Mouse (Mus musculus) liver, embryonic 11.5 days (tissue): ENCODE data around the gene Osbp2. TPM values are rescaled to one million over a fixed set of nuclear protein-coding genes. Genes with fewer than 3 reads are reported as not detected.

ENCODE experiments used
- ATAC-seq: fragments of 200-750 bp; cut with Nextera tagmentation; replicated peaks from 2 replicates; pipeline ENCODE4 v1.8.0; 2017; ENCODE audit warnings: moderate number of reproducible peaks, mild to moderate bottlenecking, moderate TSS enrichment, moderate library complexity; ENCODE audit not compliant: low FRiP score
- DNase-seq: peaks from one replicate; pipeline ENCODE4 v3.0.0-alpha.2; 2017; ENCODE audit warnings: low spot score
- H3K27ac ChIP-seq: fragments of 300-500 bp; sonication (generic); 2 replicates; pipeline ENCODE4 v1.5.1; 2014; ENCODE audit warnings: mild to moderate bottlenecking, low read depth, low read length, control low read depth
- H3K27me3 ChIP-seq: fragments of 300-500 bp; sonication (generic); replicated peaks from 2 replicates; pipeline ENCODE4 v1.6.1; 2014; ENCODE audit warnings: low read length, mixed read lengths; ENCODE audit not compliant: control insufficient read depth, insufficient read depth
- H3K36me3 ChIP-seq: fragments of 300-500 bp; sonication (generic); 2 replicates; pipeline ENCODE4 v1.6.1; 2014; ENCODE audit warnings: mild to moderate bottlenecking, low read length, moderate library complexity, mixed read lengths; ENCODE audit not compliant: control insufficient read depth, insufficient read depth
- H3K4me1 ChIP-seq: fragments of 300-500 bp; sonication (generic); replicated peaks from 2 replicates; pipeline ENCODE4 v1.6.1; 2014; ENCODE audit warnings: low read length, mixed read lengths; ENCODE audit not compliant: control insufficient read depth, insufficient read depth
- H3K4me2 ChIP-seq: fragments of 300-500 bp; sonication (generic); 2 replicates; pipeline ENCODE4 v1.6.1; 2014; ENCODE audit warnings: mild to moderate bottlenecking, control low read depth, moderate library complexity
- H3K4me3 ChIP-seq: fragments of 300-500 bp; sonication (generic); 2 replicates; pipeline ENCODE4 v1.5.1; 2014; ENCODE audit warnings: low read depth, low read length, control low read depth
- H3K9ac ChIP-seq: fragments of 300-500 bp; sonication (generic); 2 replicates; pipeline ENCODE4 v1.6.1; 2014; ENCODE audit warnings: low read depth, low read length, control low read depth
- H3K9me3 ChIP-seq: fragments of 300-500 bp; sonication (generic); 2 replicates; pipeline ENCODE4 v1.6.1; 2016; ENCODE audit warnings: low read length, inconsistent platforms, mixed read lengths; ENCODE audit not compliant: control insufficient read depth
- WGBS: fragments of 180-500 bp; shearing (Covaris S2); extraction: QIAGEN DNeasy Blood & Tissue Kit; methylation state at CpG from one replicate; pipeline ENCODE4 v1.1.7; 2014; 5-methylcytosine and 5-hydroxymethylcytosine counted together
- polyA plus RNA-seq: library from polyadenylated mRNA; unstranded; fragments of >200 nt; fragmentation: Nextera tagmentation; extraction: Ambion mirVana; gene quantifications from 2 replicates; pipeline ENCODE4 v1.2.1, GENCODE M21; 2014

Osbp2 gene
- polyA plus RNA-seq, 1 experiment from 2014 or later, result 0.38 TPM

DNA sequence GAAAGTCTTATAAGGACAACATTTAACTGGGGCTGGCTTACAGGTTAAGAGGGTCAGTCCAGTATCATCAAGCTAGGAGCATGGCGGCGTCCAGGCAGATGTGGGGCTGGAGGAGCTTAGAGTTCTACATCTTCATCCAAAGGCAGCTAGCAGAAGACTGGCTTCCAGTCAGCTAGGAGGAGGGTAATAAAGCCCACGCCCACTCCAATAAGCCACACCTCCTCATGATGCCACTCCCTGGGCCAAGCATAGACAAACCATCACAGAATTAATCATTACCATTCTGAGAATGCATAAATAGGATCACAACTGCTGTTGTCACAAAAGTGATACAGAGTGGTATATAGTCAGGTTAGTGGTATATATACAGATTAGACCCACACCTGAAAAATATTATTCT, 73.8 kb downstream of the Osbp2 start:
- Histone ChIP-seq H3K9me3 (no peaks in the 10 kb centered on the region), H3K9ac (no peak overlapping the region), H3K27me3 (no peaks in the 10 kb centered on the region), H3K27ac (no peak overlapping the region), H3K4me3 (no peak overlapping the region), H3K36me3 (no peaks in the 10 kb centered on the region), H3K4me1 (no peaks in the 10 kb centered on the region), H3K4me2 (no peak overlapping the region)
- ATAC-seq, result no peak
- 57% methylated on average over 3 of the region's 3 CpGs for WGBS
- DNase-seq, result no peak

DNA sequence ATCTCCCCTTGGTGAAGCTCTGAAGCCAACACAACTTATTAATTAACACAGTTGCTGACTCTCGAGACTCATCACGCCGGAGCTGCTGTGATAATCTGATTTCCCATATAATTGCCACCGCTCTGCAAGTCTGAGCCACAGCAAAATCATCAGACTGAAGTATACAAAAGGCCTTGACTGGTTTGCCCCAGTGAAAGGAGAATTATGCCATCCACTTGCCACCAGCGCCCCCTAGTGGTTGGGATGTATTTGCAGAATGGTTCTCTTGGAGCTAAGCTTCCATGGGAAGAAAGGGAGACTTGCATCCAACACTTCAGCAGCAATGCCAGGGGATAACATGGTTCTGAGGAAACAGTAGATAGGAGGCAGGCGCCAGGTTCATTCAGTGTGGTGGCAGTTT, 77.1 kb downstream of the Osbp2 start:
- H3K27ac ChIP-seq, result no peak overlapping the region
- no peak overlapping the region for H3K4me3 ChIP-seq
- H3K9ac ChIP-seq, result no peak overlapping the region
- no peaks in the 10 kb centered on the region for H3K36me3 ChIP-seq
- ATAC-seq (no peak), DNase-seq (peak; percentile 79)
- no peaks in the 10 kb centered on the region for H3K9me3 ChIP-seq
- H3K4me1 ChIP-seq, result no peaks in the 10 kb centered on the region
- WGBS, result 26% methylated on average over 6 of the region's 6 CpGs
- H3K4me2 ChIP-seq, result no peak overlapping the region
- no peaks in the 10 kb centered on the region for H3K27me3 ChIP-seq

DNA sequence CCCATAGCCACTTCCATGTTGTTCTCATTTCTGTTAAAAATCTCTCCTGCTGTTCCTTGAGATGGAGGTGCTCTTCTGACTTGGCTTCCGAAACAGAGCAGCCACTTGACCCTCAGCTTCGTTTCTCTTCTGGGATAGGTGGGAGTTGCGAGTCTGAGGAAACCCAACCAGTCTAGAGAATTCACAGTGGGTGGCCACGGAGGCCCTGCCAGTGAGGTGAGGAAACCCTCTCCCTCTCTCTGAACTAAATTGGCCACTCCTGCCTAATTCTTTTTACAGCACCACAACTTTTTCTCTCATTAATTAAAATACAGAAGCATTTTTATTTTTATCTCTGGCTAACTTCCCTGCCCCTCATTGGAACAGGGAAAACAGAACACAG, 88.4 kb downstream of the Osbp2 start:
- Histone ChIP-seq H3K9ac (no peak overlapping the region), H3K4me2 (no peak overlapping the region), H3K27ac (no peak overlapping the region), H3K9me3 (no peaks in the 10 kb centered on the region), H3K27me3 (peaks cover 31% of the 10 kb centered on the region), H3K36me3 (no peaks in the 10 kb centered on the region), H3K4me3 (no peak overlapping the region), H3K4me1 (0 out of 2 replicates have a peak, but pooled peaks cover 6% of the 10 kb centered on the region)
- DNase-seq, result no peak
- 47% methylated on average over 4 of the region's 4 CpGs for WGBS
- ATAC-seq, result no peak

DNA sequence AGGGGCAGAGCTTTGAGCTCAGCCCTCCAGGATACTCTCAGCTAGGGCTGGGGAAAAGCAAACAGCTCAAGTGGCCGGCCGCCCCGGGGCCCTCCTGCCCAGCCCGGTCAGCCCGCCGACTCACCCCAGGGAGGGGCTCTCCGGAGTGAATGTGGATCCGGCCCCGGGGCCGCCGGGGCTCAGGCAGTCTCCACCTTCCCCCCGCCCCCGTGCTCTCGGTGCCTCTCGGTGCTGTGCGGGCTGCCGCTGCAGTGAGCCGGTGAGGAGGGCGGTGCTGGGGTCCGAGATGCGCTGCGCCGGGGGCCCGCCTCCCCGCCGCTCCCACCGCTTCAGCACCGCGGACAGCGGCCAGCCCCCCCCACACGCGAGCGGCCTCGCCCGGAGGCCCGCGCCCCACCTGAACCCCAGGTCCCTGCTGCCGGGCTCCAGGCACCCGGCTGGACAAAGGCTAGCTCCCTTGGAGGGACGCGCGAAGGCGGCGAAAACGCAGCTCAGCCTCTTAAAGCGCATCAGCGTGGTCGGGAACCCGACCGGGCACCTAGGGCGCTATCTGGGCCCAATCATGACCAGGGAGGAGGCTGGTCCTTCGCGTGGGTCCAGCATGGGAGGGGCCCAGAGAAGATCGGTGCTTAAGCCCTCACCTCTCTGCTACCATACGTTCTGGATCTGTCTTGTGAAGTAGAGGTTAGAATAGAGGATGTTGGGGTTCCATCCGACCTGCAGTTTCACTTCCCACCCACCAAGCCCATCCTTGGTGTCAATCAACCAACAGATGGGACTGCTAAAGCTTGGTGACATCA, 89.0 kb downstream of the Osbp2 start:
- Histone ChIP-seq H3K9me3 (no peaks in the 10 kb centered on the region), H3K27ac (no peak overlapping the region), H3K4me3 (peak overlapping the region; percentile 41), H3K27me3 (peaks cover 31% of the 10 kb centered on the region), H3K4me1 (0 out of 2 replicates have a peak, but pooled peaks cover 6% of the 10 kb centered on the region), H3K36me3 (no peaks in the 10 kb centered on the region), H3K9ac (no peak overlapping the region), H3K4me2 (peak overlapping the region; percentile 60)
- ATAC-seq (0 out of 2 replicates have a peak, but pooled peaks have one; percentile 36), DNase-seq (peak; percentile 48)
- WGBS, result 3% methylated on average over 52 of the region's 56 CpGs

DNA sequence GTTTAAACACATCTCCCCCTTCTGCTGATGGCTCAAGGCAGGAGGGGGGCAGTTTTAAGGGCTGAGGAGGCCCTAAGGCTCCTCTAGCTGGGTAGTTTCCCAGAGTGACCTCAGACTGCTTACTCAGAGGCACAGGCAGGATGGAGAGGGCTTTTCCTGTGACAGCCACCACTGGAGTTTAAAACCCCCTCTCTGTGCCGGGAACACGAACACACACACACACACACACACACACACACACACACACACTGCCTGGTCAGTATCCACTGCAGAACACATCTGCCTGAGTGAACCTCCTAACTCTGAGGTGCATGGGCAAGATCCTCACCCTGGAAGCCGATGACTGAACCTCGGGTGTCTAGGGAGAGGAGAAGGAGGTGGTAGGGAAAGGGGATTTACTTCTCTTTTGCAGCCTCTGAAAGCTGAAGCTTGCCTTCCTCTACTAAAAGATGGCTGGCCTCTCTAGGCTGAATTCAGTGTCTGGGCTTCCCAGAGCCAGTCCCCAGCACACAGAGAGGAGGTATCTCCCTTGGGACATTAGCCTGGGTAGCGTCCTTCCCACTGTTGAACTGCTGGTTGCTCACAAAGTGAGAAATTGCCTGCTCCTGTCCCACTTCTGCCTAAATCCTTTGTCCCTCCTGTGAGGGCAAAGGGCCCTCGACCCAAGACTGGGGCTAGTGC, 89.8 kb downstream of the Osbp2 start:
- Histone ChIP-seq H3K9ac (no peak overlapping the region), H3K27ac (no peak overlapping the region), H3K4me2 (peak overlapping the region; percentile 60), H3K27me3 (peaks cover 31% of the 10 kb centered on the region), H3K4me1 (0 out of 2 replicates have a peak, but pooled peaks cover 6% of the 10 kb centered on the region), H3K36me3 (no peaks in the 10 kb centered on the region), H3K4me3 (peak overlapping the region; percentile 41; the same call in 1 of the 2 replicates), H3K9me3 (no peaks in the 10 kb centered on the region)
- 44% methylated on average over 6 of the region's 6 CpGs for WGBS
- DNase-seq (no peak), ATAC-seq (no peak)

DNA sequence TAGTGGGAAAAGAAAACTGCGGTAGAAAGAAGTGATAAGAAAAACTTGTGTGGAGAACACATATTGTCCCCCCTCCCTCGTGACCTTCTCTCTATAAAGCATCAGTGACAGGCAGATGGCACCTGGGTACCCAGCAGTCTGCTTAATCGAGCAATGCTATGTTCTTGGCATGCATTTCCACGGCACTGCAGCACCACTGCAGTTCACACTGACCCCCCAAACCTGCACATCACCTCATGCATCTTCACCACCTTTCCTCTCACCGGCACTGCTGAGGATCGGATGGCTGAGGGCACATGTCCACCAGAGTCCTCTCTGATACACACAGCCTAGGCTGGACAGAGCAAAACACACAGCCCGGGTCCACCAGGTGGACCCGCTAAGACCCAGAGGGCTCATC, 90.6 kb downstream of the Osbp2 start:
- H3K4me1 ChIP-seq, result 0 out of 2 replicates have a peak, but pooled peaks cover 6% of the 10 kb centered on the region
- no peaks in the 10 kb centered on the region for H3K36me3 ChIP-seq
- WGBS, result 71% methylated on average over 8 of the region's 8 CpGs
- H3K27me3 ChIP-seq, result peaks cover 31% of the 10 kb centered on the region
- no peak overlapping the region for H3K9ac ChIP-seq
- DNase-seq (no peak), ATAC-seq (no peak)
- no peak overlapping the region for H3K4me2 ChIP-seq
- H3K9me3 ChIP-seq, result no peaks in the 10 kb centered on the region
- H3K27ac ChIP-seq, result no peak overlapping the region
- H3K4me3 ChIP-seq, result no peak overlapping the region

DNA sequence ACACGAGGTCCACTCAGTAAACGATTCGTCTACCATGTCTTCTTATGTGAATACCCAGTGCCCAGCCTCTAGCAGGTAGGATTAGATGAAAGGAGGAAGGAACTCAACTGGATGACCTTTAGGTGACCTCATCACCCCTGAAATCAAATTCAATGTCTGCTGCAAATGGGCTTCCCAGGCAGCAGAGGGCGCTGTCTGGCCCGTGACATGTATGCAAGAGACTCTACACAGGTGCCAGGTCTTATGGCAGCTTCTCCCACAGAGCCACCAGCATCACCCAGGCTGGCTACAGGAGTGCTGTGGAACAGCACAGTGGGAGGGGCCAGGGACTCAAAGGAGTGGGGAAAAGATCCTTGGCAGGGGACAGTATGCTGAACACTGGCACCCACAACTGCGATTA, 92.4 kb downstream of the Osbp2 start:
- no peak overlapping the region for H3K4me2 ChIP-seq
- no peak overlapping the region for H3K4me3 ChIP-seq
- WGBS, result 56% methylated on average over 6 of the region's 6 CpGs
- ATAC-seq, result no peak
- H3K9me3 ChIP-seq, result no peaks in the 10 kb centered on the region
- H3K4me1 ChIP-seq, result 0 out of 2 replicates have a peak, but pooled peaks cover 6% of the 10 kb centered on the region
- H3K36me3 ChIP-seq, result no peaks in the 10 kb centered on the region
- no peak overlapping the region for H3K27ac ChIP-seq
- H3K27me3 ChIP-seq, result peaks cover 31% of the 10 kb centered on the region
- no peak for DNase-seq
- no peak overlapping the region for H3K9ac ChIP-seq

DNA sequence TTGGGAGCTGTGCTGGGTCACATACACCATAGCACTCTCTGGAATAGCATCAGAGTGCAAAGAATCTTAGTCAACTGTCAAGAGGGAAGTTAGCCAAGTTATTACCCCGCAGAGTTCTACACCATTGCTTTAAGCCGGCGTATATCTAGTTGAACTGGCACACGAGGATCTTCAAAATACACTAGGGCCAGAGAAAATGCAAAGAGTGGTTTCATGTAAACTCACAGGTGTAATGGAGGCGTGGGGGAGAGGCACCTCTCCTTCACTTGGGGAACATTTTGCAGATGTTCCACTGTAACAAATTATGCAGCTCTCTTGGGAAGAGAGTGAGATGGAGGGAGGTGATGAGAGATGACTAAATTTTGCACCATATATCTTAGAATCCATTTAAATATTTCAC, 95.9 kb downstream of the Osbp2 start:
- ATAC-seq, result no peak
- no peak overlapping the region for H3K4me3 ChIP-seq
- no peak overlapping the region for H3K4me2 ChIP-seq
- H3K4me1 ChIP-seq, result no peaks in the 10 kb centered on the region
- H3K36me3 ChIP-seq, result no peaks in the 10 kb centered on the region
- 83% methylated on average over 5 of the region's 5 CpGs for WGBS
- H3K27me3 ChIP-seq, result peaks cover 19% of the 10 kb centered on the region
- H3K9me3 ChIP-seq, result no peaks in the 10 kb centered on the region
- no peak overlapping the region for H3K9ac ChIP-seq
- no peak overlapping the region for H3K27ac ChIP-seq
- DNase-seq, result no peak
